Mouse (Mus musculus): ENCODE measurements around the gene Kars. TPM values are rescaled to one million over a fixed set of nuclear protein-coding genes. Genes with fewer than 3 reads are reported as not detected.

The Kars gene
- polyA plus RNA-seq, 1 experiment from 2014 or later, result 162 TPM

- no peak overlapping the region for H3K4me3 ChIP-seq
- H3K27ac ChIP-seq, result no peak overlapping the region
- no peak overlapping the region for H3K4me2 ChIP-seq
- no peaks in the 10 kb centered on the region for H3K4me1 ChIP-seq
- H3K9ac ChIP-seq, result no peak overlapping the region
- no peaks in the 10 kb centered on the region for H3K27me3 ChIP-seq (replicated peaks)
- H3K9me3 ChIP-seq (replicated peaks), result no peaks in the 10 kb centered on the region
- H3K36me3 ChIP-seq, result peaks cover 22% of the 10 kb centered on the region
- ATAC-seq, result no peak
- WGBS (ENCODE audit: insufficient replicate concordance), result 66% methylated on average over 3 of the region's 3 CpGs
Observed at GRCm38 (mm10) chr8:111961330-111961729, 49.8 kb downstream of the Kars start.

- H3K27ac ChIP-seq, result no peak overlapping the region
- H3K9me3 ChIP-seq (replicated peaks), result no peaks in the 10 kb centered on the region
- H3K4me2 ChIP-seq, result no peak overlapping the region
- H3K36me3 ChIP-seq, result peaks cover 26% of the 10 kb centered on the region
- no peak for ATAC-seq
- no peaks in the 10 kb centered on the region for H3K27me3 ChIP-seq (replicated peaks)
- WGBS (ENCODE audit: insufficient replicate concordance), result 76% methylated on average over 15 of the region's 15 CpGs
- no peaks in the 10 kb centered on the region for H3K4me1 ChIP-seq
- H3K4me3 ChIP-seq, result no peak overlapping the region
- no peak overlapping the region for H3K9ac ChIP-seq
Observed at GRCm38 (mm10) chr8:111960591-111961321, 50.4 kb downstream of the Kars start.

- H3K4me1 ChIP-seq, result no peaks in the 10 kb centered on the region
- 83% methylated on average over 2 of the region's 2 CpGs for WGBS (ENCODE audit: insufficient replicate concordance)
- H3K27me3 ChIP-seq (replicated peaks), result no peaks in the 10 kb centered on the region
- H3K9ac ChIP-seq, result no peak overlapping the region
- peaks cover 55% of the 10 kb centered on the region for H3K36me3 ChIP-seq
- no peak overlapping the region for H3K4me3 ChIP-seq
- no peak overlapping the region for H3K27ac ChIP-seq
- no peak for ATAC-seq
- no peak overlapping the region for H3K4me2 ChIP-seq
- no peaks in the 10 kb centered on the region for H3K9me3 ChIP-seq (replicated peaks)
Observed at GRCm38 (mm10) chr8:111957231-111957630, 53.9 kb downstream of the Kars start.

GRCm38 (mm10) chr8:111955879-111956278 lies 55.2 kb downstream of the Kars start:
- no peaks in the 10 kb centered on the region for H3K9me3 ChIP-seq (replicated peaks)
- no peaks in the 10 kb centered on the region for H3K4me1 ChIP-seq
- no peaks in the 10 kb centered on the region for H3K27me3 ChIP-seq (replicated peaks)
- H3K9ac ChIP-seq, result no peak overlapping the region
- H3K36me3 ChIP-seq, result peaks cover 68% of the 10 kb centered on the region
- no peak overlapping the region for H3K4me2 ChIP-seq
- no peak for ATAC-seq
- no peak overlapping the region for H3K4me3 ChIP-seq
- H3K27ac ChIP-seq, result no peak overlapping the region
- 72% methylated on average over 5 of the region's 5 CpGs for WGBS (ENCODE audit: insufficient replicate concordance)

GRCm38 (mm10) chr8:111954844-111955594 lies 56.1 kb downstream of the Kars start:
- Histone ChIP-seq H3K4me3 (no peak overlapping the region), H3K4me2 (no peak overlapping the region), H3K9me3 (replicated peaks) (no peaks in the 10 kb centered on the region), H3K36me3 (peaks cover 73% of the 10 kb centered on the region), H3K4me1 (no peaks in the 10 kb centered on the region), H3K27ac (no peak overlapping the region), H3K27me3 (replicated peaks) (no peaks in the 10 kb centered on the region), H3K9ac (no peak overlapping the region)
- 79% methylated on average over 4 of the region's 4 CpGs for WGBS (ENCODE audit: insufficient replicate concordance)
- no peak for ATAC-seq

GRCm38 (mm10) chr8:111951936-111952335 lies 59.2 kb downstream of the Kars start:
- 97% methylated on average over 5 of the region's 5 CpGs for WGBS (ENCODE audit: insufficient replicate concordance)
- H3K36me3 ChIP-seq, result peaks cover 88% of the 10 kb centered on the region

GRCm38 (mm10) chr8:111951317-111951716 lies 59.8 kb downstream of the Kars start:
- Histone ChIP-seq H3K4me3 (no peak overlapping the region), H3K4me2 (no peak overlapping the region), H3K4me1 (no peaks in the 10 kb centered on the region), H3K36me3 (peaks cover 88% of the 10 kb centered on the region), H3K9ac (no peak overlapping the region), H3K27ac (no peak overlapping the region), H3K9me3 (replicated peaks) (no peaks in the 10 kb centered on the region), H3K27me3 (replicated peaks) (no peaks in the 10 kb centered on the region)
- WGBS (ENCODE audit: insufficient replicate concordance), result 90% methylated on average over 7 of the region's 7 CpGs
- ATAC-seq, result no peak

More at GRCm38 (mm10) chr8:111951936-111952335, 59.2 kb downstream of the Kars start:
- Histone ChIP-seq H3K9me3 (replicated peaks) (no peaks in the 10 kb centered on the region), H3K27me3 (replicated peaks) (no peaks in the 10 kb centered on the region), H3K4me3 (no peak overlapping the region), H3K4me1 (no peaks in the 10 kb centered on the region), H3K9ac (no peak overlapping the region), H3K4me2 (no peak overlapping the region), H3K27ac (no peak overlapping the region)
- ATAC-seq, result no peak

GRCm38 (mm10) chr8:111950846-111951245 lies 60.3 kb downstream of the Kars start:
- H3K9me3 ChIP-seq (replicated peaks), result no peaks in the 10 kb centered on the region
- no peak overlapping the region for H3K4me3 ChIP-seq
- H3K4me1 ChIP-seq, result no peaks in the 10 kb centered on the region
- H3K27ac ChIP-seq, result no peak overlapping the region
- H3K36me3 ChIP-seq, result peaks cover 88% of the 10 kb centered on the region
- no peaks in the 10 kb centered on the region for H3K27me3 ChIP-seq (replicated peaks)
- ATAC-seq, result no peak
- 81% methylated on average over 3 of the region's 3 CpGs for whole genome bisulfite sequencing (ENCODE audit: insufficient replicate concordance)
- H3K9ac ChIP-seq, result no peak overlapping the region
- no peak overlapping the region for H3K4me2 ChIP-seq

- 88% methylated on average over 8 of the region's 8 CpGs for WGBS (ENCODE audit: insufficient replicate concordance)
- Histone ChIP-seq H3K4me1 (0 out of 2 replicates have a peak, but pooled peaks cover 2% of the 10 kb centered on the region), H3K36me3 (peaks cover 90% of the 10 kb centered on the region), H3K4me2 (no peak overlapping the region), H3K9ac (no peak overlapping the region), H3K27ac (no peak overlapping the region), H3K4me3 (no peak overlapping the region), H3K9me3 (replicated peaks) (no peaks in the 10 kb centered on the region), H3K27me3 (replicated peaks) (no peaks in the 10 kb centered on the region)
- ATAC-seq, result no peak
Observed at GRCm38 (mm10) chr8:111947954-111948353, 63.2 kb downstream of the Kars start.

GRCm38 (mm10) chr8:111947144-111947543 lies 64.0 kb downstream of the Kars start:
- H3K27ac ChIP-seq, result no peak overlapping the region
- no peak overlapping the region for H3K4me2 ChIP-seq
- H3K9me3 ChIP-seq (replicated peaks), result no peaks in the 10 kb centered on the region
- ATAC-seq, result no peak
- no peak overlapping the region for H3K4me3 ChIP-seq
- H3K36me3 ChIP-seq, result peaks cover 94% of the 10 kb centered on the region
- no peaks in the 10 kb centered on the region for H3K27me3 ChIP-seq (replicated peaks)
- no peak overlapping the region for H3K9ac ChIP-seq
- peaks cover 4% of the 10 kb centered on the region for H3K4me1 ChIP-seq
- WGBS (ENCODE audit: insufficient replicate concordance), result 75% methylated on average over 2 of the region's 2 CpGs

GRCm38 (mm10) chr8:111943544-111943943 lies 67.6 kb downstream of the Kars start:
- Histone ChIP-seq H3K9ac (no peak overlapping the region), H3K27me3 (replicated peaks) (no peaks in the 10 kb centered on the region), H3K27ac (no peak overlapping the region), H3K36me3 (peaks cover 66% of the 10 kb centered on the region), H3K4me1 (peaks cover 29% of the 10 kb centered on the region), H3K4me2 (no peak overlapping the region), H3K4me3 (no peak overlapping the region), H3K9me3 (replicated peaks) (no peaks in the 10 kb centered on the region)
- WGBS (ENCODE audit: insufficient replicate concordance), result 84% methylated on average over 2 of the region's 2 CpGs
- no peak for ATAC-seq
